Mouse (Mus musculus): ENCODE results near the gene Car15.

GRCm38 (mm10) chr16:17815411-17816402 lies 22.5 kb downstream of the Car15 start:
- TF ChIP-seq POLR2A (IDR thresholded peaks at IDR 0.05; ENCODE audit: low read depth, low read length) (no peak), CTCF (conservative IDR thresholded peaks at IDR 0.05; ENCODE audit: insufficient read depth, insufficient read length, low read depth, low read length) (peak; percentile 81)
